Mouse (Mus musculus) ES-Bruce4 (cell line): ENCODE results near the gene Ak8.

ENCODE experiments used
- CTCF ChIP-seq: IDR thresholded peaks from one replicate; pipeline ENCODE4 v1.8.1; 2011; ENCODE audit warnings: low read depth, low read length
- POLR2A ChIP-seq: IDR thresholded peaks from one replicate; pipeline ENCODE4 v1.8.1; 2011; ENCODE audit warnings: low read length; ENCODE audit not compliant: insufficient read depth

DNA sequence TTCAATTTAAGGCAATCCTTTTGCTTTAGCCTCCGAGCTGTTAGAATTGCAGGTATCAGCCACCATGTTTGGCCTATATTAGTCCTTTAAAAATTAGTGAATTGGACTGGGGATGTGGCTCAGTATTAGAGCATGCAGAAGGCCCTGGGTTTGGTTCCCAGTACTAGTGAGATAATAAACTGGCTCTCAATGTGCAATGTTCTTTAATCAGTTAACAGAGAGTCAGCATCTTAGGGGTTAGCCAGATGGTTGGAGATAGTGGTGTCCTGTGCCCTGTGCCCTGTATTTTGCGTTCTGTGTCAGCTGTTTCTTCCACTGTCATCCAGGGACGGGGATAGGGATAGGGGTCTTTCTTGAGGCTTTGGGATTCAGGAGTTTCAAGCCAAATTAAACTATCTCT lies 37.1 kb upstream of the Ak8 start:
- no peak for TF ChIP-seq CTCF
- no peak for TF ChIP-seq POLR2A
